Mouse (Mus musculus) layer of hippocampus, adult 6 months (tissue): ENCODE results near the gene Selenow. TPM values are rescaled to one million over a fixed set of nuclear protein-coding genes. Genes with fewer than 3 reads are reported as not detected.

Experiments used
- long read RNA-seq, 2 experiments: library from polyadenylated mRNA; unstranded; transcript quantifications; one replicate each; pipeline ENCODE4 v2.0.0; 2019 to 2020
- polyA plus RNA-seq: library from polyadenylated mRNA; unstranded; fragments of <200 nt; fragmentation: Nextera tagmentation; gene quantifications from 2 replicates; pipeline ENCODE4 v1.2.3, GENCODE M21; 2021

The Selenow gene
- 2,708 and 2,980 TPM in 2 replicates for polyA plus RNA-seq
- long read RNA-seq, experiment 1, transcript Selenow-201 (6 exons, 736 nt), result major isoform, 1,765 of 1,889 reads
- long read RNA-seq, experiment 1, partial matches to known transcripts, result 34 of 1,889 reads
- long read RNA-seq, experiment 1, other reads (novel, unspliced or antisense), result 90 of 1,889 reads
- long read RNA-seq, experiment 2, transcript Selenow-201 (6 exons, 736 nt), result major isoform, 209 of 223 reads
- long read RNA-seq, experiment 2, partial matches to known transcripts, result 4 of 223 reads
- long read RNA-seq, experiment 2, other reads (novel, unspliced or antisense), result 10 of 223 reads

DNA sequence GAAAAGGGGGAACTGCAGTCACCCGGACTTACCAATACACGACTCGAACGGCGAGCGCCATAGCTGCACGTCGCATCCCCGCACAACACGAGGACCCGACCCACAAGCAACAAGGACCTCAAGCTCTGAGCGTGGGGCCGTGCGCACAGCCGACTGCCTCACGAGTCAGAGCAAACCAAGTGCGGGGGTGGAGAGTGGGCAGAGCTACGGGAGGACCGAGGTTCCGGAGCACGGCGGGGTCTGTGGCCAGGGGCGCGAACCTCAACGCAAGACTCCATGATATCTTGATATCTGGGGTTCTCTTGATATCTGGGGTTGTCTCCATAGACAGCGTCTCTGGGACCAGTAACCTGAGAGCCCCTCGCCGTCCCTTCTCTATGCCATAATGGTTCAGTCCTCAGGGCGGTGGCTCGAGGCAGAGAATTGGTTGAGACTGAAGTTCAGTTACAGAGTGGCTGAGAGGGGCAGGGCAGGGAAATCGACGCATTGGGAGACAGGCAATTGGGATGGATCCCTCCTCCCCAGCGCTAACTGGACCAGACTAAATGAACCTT, at the start of gene Selenow:
TSS of gene Selenow (minus strand) at position 183 of the 554 bp plus-strand sequence.

DNA sequence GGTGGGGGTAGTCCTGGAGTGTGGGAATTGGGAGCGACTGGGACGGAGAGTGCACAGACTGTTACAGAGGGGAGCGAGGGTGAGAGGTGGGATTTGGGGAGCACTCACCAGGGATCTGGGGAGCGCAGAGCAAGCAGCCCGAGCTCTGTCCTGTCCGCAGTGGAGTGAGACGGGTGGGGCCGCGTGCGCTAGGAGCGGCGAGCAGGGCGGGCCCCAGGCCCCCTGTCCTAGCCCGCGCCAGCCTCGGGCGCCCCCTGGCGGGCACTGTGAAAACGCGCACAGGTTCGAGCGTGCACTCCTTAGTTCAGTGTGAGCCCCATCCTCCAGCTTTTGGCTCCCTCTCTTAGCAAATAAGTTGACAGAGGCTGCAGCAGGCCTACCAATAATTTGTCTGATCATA, 45.1 kb upstream of the Selenow start, which contains the start of gene Ehd2:
TSS of gene Ehd2 (minus strand) at position 256 of the 400 bp plus-strand sequence.

DNA sequence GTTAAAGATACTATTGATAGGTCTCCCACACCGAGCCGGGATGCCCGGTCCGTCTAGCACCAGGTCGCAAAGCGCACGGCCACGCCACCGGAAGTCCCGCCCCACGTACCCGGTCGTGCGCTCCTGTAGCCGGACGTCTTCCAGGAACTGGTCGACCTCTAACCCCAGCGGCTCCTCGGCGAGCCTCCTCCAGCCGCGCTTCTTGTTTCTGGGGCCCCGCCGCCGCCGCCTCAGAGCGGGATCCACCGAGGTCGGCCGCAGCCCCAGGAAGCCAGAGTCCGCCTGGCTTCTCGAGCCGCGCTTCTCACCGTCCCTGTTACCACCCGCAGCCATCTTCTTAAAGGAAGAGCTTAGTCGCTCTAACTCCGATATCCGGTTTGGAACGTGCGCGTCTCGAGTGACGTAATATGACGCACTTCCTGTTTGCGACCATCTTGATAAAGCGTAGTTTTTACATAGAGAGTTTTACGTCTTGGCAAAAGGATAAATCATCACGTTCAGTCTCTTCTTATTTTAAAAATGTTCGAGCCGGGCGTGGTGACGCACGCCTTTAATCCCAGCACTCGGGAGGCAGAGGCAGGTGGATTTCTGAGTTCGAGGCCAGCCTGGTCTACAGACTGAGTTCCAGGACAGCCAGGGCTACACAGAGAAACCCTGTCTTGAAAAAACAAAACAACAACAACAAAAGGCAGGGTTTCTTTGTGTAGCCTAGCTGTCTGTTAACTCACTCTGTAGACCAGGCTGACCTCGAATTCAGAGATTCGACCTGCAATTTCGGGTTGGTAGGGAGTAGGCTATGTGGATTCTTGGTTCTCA, 23.7 kb upstream of the Selenow start, which contains the start of gene Nop53:
TSS of gene Nop53 (minus strand) at position 354 of the 816 bp plus-strand sequence.

DNA sequence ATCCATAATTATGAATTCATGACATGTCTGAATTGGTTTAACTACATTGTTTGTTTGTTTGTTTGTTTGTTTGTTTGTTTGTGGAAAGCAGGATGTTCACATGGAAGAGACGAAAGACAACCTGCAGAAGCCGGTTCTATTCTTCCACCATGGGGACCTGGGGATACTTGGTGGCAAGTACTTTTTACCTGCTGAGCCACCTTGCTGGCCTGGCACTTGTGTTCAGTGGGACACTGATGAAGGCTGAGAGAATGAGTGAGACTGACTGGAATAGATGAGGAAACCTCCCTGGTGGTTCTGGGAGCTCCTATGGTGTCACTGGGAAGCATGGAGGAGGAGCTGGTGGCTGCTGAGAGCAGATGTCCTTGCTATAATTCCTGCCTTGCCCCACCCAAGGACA, 39.9 kb downstream of the Selenow start, which contains the start of gene Crxos:
TSS of gene Crxos (plus strand) at position 301 of the 400 bp plus-strand sequence.

DNA sequence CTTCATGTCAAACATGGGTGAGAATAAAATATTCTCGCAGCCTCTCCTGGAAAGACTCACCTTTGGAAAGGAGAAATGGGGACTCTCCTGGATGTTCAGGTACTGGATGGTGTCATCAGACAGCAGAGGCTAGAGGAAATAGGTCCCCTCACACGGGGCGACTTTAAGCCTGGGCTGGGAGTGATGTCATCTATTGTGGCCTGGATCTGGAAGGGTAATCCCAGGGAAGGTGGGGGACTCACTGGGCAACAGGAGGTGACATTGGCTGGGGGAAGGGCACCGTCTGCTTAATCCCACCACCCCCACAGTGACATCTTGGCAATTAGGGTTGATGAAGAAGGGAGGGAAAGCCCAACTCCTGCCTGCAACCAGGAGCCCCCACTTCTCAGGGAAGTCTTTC, 42.4 kb downstream of the Selenow start, which contains the start of gene Crx:
TSS of gene Crx (minus strand) at position 213 of the 400 bp plus-strand sequence.

Other genes starting within 250 kb of the Selenow start
- gene Obox5, start 172.3 kb downstream of the Selenow start, polyA plus RNA-seq, result not detected in 2 replicates
- gene Obox6, start 82.7 kb downstream of the Selenow start, polyA plus RNA-seq, result not detected in 2 replicates
- not detected in 2 replicates for gene Crx, start 42.4 kb downstream of the Selenow start, polyA plus RNA-seq
- not detected in 2 replicates for gene Crxos, start 39.8 kb downstream of the Selenow start, polyA plus RNA-seq
- gene Nop53, start 23.7 kb upstream of the Selenow start, polyA plus RNA-seq, result 179 and 201 TPM in 2 replicates
- 1.9 and 2.9 TPM in 2 replicates for gene Ehd2, start 45.2 kb upstream of the Selenow start, polyA plus RNA-seq
- gene Bicra, start 125.5 kb upstream of the Selenow start, polyA plus RNA-seq, result 5.3 and 6.6 TPM in 2 replicates
- gene Zfp541, start 139.4 kb upstream of the Selenow start, polyA plus RNA-seq, result 0.05 and 0.08 TPM in 2 replicates
- gene Napa, start 176.1 kb upstream of the Selenow start, polyA plus RNA-seq, result 362 and 371 TPM in 2 replicates
- gene Kptn, start 197.5 kb upstream of the Selenow start, polyA plus RNA-seq, result 21.4 and 21.8 TPM in 2 replicates
- 26.5 and 27.3 TPM in 2 replicates for gene Slc8a2, start 207.4 kb upstream of the Selenow start, polyA plus RNA-seq